Comparison of ENCODE assay signal across 7 mouse cellular contexts in the genomic region with DNA sequence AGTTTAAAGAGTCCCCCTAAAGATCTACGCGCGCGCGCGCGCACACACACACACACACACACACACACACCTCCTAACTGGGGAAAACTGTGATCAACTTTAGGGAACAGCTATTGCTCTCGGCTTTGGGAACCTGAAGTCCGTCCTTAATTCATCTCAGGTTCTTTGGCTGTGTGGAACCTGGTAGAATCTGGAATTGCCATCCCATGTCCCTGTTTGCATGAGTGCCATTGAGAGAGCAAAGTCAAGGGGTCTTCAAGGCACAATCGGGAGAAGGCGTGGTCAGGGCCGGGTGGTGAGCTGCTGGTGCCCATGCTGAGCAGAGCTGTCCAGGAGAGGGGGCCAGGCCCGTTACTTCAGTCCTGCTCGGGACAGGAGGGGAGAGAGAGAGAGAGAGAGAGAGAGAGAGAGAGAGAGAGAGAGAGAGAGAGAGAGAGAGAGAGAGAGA. TPM values are rescaled to one million over a fixed set of nuclear protein-coding genes. Genes with fewer than 3 reads are reported as not detected.
DNase-seq lines count a peak whose midpoint lies in the region; ATAC-seq and TF ChIP-seq lines count a peak whose summit lies in the region.

No protein-coding gene starts in this region.

- H3K9me3 ChIP-seq in heart, embryonic 16.5 days (replicated peaks; ENCODE audit: control insufficient read depth, low read length) = no peaks in the 10 kb centered on the region; the same call in 1 of the 2 replicates
- H3K9me3 ChIP-seq in limb, embryonic 14.5 days (ENCODE audit: control insufficient read depth, low read length) = no peaks in the 10 kb centered on the region

- H3K9ac ChIP-seq in heart, embryonic 16.5 days (ENCODE audit: low read length) = peak overlapping the region; percentile 62
- H3K9ac ChIP-seq in limb, embryonic 14.5 days (ENCODE audit: low read depth, low read length, severe bottlenecking) = peak overlapping the region; percentile 44

- TF ChIP-seq POLR2A in spleen, adult 2 months (IDR thresholded peaks at IDR 0.05; ENCODE audit: low read depth, low read length) = no peak
- TF ChIP-seq POLR2A in limb, embryonic 14.5 days (IDR thresholded peaks at IDR 0.05; ENCODE audit: borderline replicate concordance, extremely low read depth, insufficient read depth, insufficient read length) = no peak

- no peak overlapping the region for H3K27ac ChIP-seq in spleen, adult 2 months (ENCODE audit: insufficient read depth, low read length)
- peak overlapping the region; percentile 80 for H3K27ac ChIP-seq in heart, embryonic 16.5 days (ENCODE audit: low read length)
- H3K27ac ChIP-seq in limb, embryonic 14.5 days (replicated peaks; ENCODE audit: low read depth, low read length) = peak overlapping the region; percentile 29; the same call in 1 of the 2 replicates

- H3K4me2 ChIP-seq in heart, embryonic 16.5 days (ENCODE audit: low read depth, low read length) = peak overlapping the region; percentile 79
- H3K4me2 ChIP-seq in limb, embryonic 14.5 days (replicated peaks; ENCODE audit: low read depth, low read length, severe bottlenecking) = peak overlapping the region; percentile 85

- DNase-seq in spleen, adult 2 months (ENCODE audit: low read depth in 1 of 2, low spot score in 2 of 2) = no peak
- no peak for DNase-seq in spleen, postnatal 14 days (ENCODE audit: low spot score in 2 of 2)
- DNase-seq in cerebellum, postnatal 25 days = peak; percentile 32 to 38
- peak; percentile 63 for DNase-seq in limb, embryonic 14.5 days (ENCODE audit: low spot score)
- DNase-seq in neural tube, embryonic 10.5 days (ENCODE audit: extremely low spot score, low spot score) = peak; percentile 83

- peak; percentile 59 for ATAC-seq in heart, embryonic 16.5 days (replicated peaks; ENCODE audit: extremely low read depth, insufficient read depth, low FRiP score)
- peak; percentile 71 for ATAC-seq in limb, embryonic 14.5 days (ENCODE audit: low FRiP score, low read depth)
- no peak for ATAC-seq in frontal cortex, adult (ENCODE audit: low TSS enrichment)

- 2% methylated on average over 14 of the region's 14 CpGs for WGBS in spleen, adult 2 months
- under 1% methylated on average over 14 of the region's 14 CpGs for WGBS in heart, embryonic 16.5 days
- 1% methylated on average over 14 of the region's 14 CpGs for WGBS in limb, embryonic 14.5 days

- TF ChIP-seq CTCF in spleen, adult 2 months (IDR thresholded peaks at IDR 0.05; ENCODE audit: extremely low read depth, insufficient read depth, insufficient read length, insufficient replicate concordance) = no peak

- H3K4me3 ChIP-seq in spleen, adult 2 months (ENCODE audit: extremely low read depth, insufficient read depth, insufficient read length) = peak overlapping the region; percentile 68
- peak overlapping the region; percentile 89 for H3K4me3 ChIP-seq in heart, embryonic 16.5 days (ENCODE audit: low read length)
- H3K4me3 ChIP-seq in limb, embryonic 14.5 days (replicated peaks; ENCODE audit: low read length) = peak overlapping the region; percentile 85

- H3K36me3 ChIP-seq in spleen, adult 2 months (ENCODE audit: control insufficient read depth, insufficient read depth, low read length) = no peaks in the 10 kb centered on the region
- H3K36me3 ChIP-seq in heart, embryonic 16.5 days (ENCODE audit: control insufficient read depth, insufficient read depth) = 0 out of 2 replicates have a peak, but pooled peaks cover 2% of the 10 kb centered on the region
- peaks cover 7% of the 10 kb centered on the region; the same call in 1 of the 2 replicates for H3K36me3 ChIP-seq in limb, embryonic 14.5 days (ENCODE audit: control insufficient read depth, insufficient read depth, low read length)

- H3K27me3 ChIP-seq in spleen, adult 2 months (ENCODE audit: control insufficient read depth, insufficient read depth, low read length) = no peaks in the 10 kb centered on the region
- H3K27me3 ChIP-seq in heart, embryonic 16.5 days (ENCODE audit: control insufficient read depth, insufficient read depth, low read length) = no peaks in the 10 kb centered on the region
- H3K27me3 ChIP-seq in limb, embryonic 14.5 days (ENCODE audit: control insufficient read depth, insufficient read depth, low read length) = no peaks in the 10 kb centered on the region

- H3K4me1 ChIP-seq in spleen, adult 2 months (ENCODE audit: control insufficient read depth, insufficient read depth, insufficient read length) = no peaks in the 10 kb centered on the region; the same call in 1 of the 2 replicates
- peaks cover 25% of the 10 kb centered on the region for H3K4me1 ChIP-seq in heart, embryonic 16.5 days (ENCODE audit: control insufficient read depth, insufficient read depth, low read length)
- peaks cover 21% of the 10 kb centered on the region for H3K4me1 ChIP-seq in limb, embryonic 14.5 days (ENCODE audit: control insufficient read depth, insufficient read depth, low read length)

RNA-seq across cellular contexts. Expression of a gene that starts 0.3 kb away (rescaled TPM):
- polyA plus RNA-seq in spleen, adult 2 months (2012; rRNA removed) = 3.4 and 4.8 TPM in 2 replicates
- 42.0 and 49.8 TPM in 2 replicates for polyA plus RNA-seq in heart, embryonic 16.5 days (2015; fragmentation: Nextera tagmentation; extraction: Ambion mirVana)
- 57.7 and 78.8 TPM in 2 replicates for polyA plus RNA-seq in limb, embryonic 14.5 days (2012; rRNA removed)
- 39.1 and 42.0 TPM in 2 replicates for polyA plus RNA-seq in limb, embryonic 14.5 days (2014; fragmentation: Nextera tagmentation; extraction: Ambion mirVana)

RNA-seq across cellular contexts. Expression of a gene that starts 11.8 kb away (rescaled TPM):
- 10.2 and 10.4 TPM in 2 replicates for polyA plus RNA-seq in spleen, adult 2 months (2012; rRNA removed)
- polyA plus RNA-seq in heart, embryonic 16.5 days (2015; fragmentation: Nextera tagmentation; extraction: Ambion mirVana) = 1.1 and 1.3 TPM in 2 replicates
- 7.0 and 8.0 TPM in 2 replicates for polyA plus RNA-seq in limb, embryonic 14.5 days (2012; rRNA removed)
- 10.0 and 13.1 TPM in 2 replicates for polyA plus RNA-seq in limb, embryonic 14.5 days (2014; fragmentation: Nextera tagmentation; extraction: Ambion mirVana)

RNA-seq across cellular contexts. Expression of a gene that starts 34.6 kb away (rescaled TPM):
- polyA plus RNA-seq in spleen, adult 2 months (2012; rRNA removed) = 463 and 551 TPM in 2 replicates
- polyA plus RNA-seq in heart, embryonic 16.5 days (2015; fragmentation: Nextera tagmentation; extraction: Ambion mirVana) = 1,011 and 1,085 TPM in 2 replicates
- 2,190 and 2,685 TPM in 2 replicates for polyA plus RNA-seq in limb, embryonic 14.5 days (2012; rRNA removed)
- 2,459 and 2,604 TPM in 2 replicates for polyA plus RNA-seq in limb, embryonic 14.5 days (2014; fragmentation: Nextera tagmentation; extraction: Ambion mirVana)

Comparison
In these comparisons a context has a peak if more than half of its experiments do, and no peak if none do; other contexts are left out.
1. DNase-seq: peak in cerebellum, postnatal 25 days (2 of 2), limb, embryonic 14.5 days (single experiment) and neural tube, embryonic 10.5 days (single experiment); none in spleen, adult 2 months (0 of 2) and spleen, postnatal 14 days (0 of 2).
2. Peak in every context shown above with its lines, with median percentiles within 50 percentile points of each other: H3K4me3 ChIP-seq.